13 mouse cellular contexts compared by ENCODE assay signal in genomic region chr12:9118576-9118975, GRCm38 (mm10).
"Had no signal": no experiment of that assay in that cellular context is flagged by ENCODE, and none has a peak within 500 bp of the region (broad histone marks: within the 10 kb centered on the region; RNA-seq: fewer than 3 reads in every experiment).

No protein-coding gene starts in this region.

- ATAC-seq: midbrain, embryonic 15.5 days had no signal

- H3K4me2 ChIP-seq: limb, embryonic 12.5 days; midbrain, embryonic 15.5 days; neural tube, embryonic 13.5 days had no signal

- H3K4me3 ChIP-seq: limb, embryonic 12.5 days; midbrain, embryonic 15.5 days; neural tube, embryonic 13.5 days had no signal

- H3K27me3 ChIP-seq: limb, embryonic 12.5 days; midbrain, embryonic 15.5 days; neural tube, embryonic 13.5 days had no signal

- H3K27ac ChIP-seq: limb, embryonic 12.5 days; liver, embryonic 14.5 days; midbrain, embryonic 15.5 days; neural tube, embryonic 13.5 days had no signal

- DNase-seq: kidney, adult 8-10 months; kidney, postnatal 36 days; layer of hippocampus, adult 9-11 months; layer of hippocampus, postnatal 36 days; lung, adult 18-20 months; right cerebral cortex, postnatal 4 days; spleen, adult 18-20 months; thymus, adult 18-20 months; thymus, postnatal 14 days had no signal

- H3K4me1 ChIP-seq: limb, embryonic 12.5 days; midbrain, embryonic 15.5 days; neural tube, embryonic 13.5 days had no signal

- H3K36me3 ChIP-seq: limb, embryonic 12.5 days; midbrain, embryonic 15.5 days; neural tube, embryonic 13.5 days had no signal

- H3K9ac ChIP-seq: limb, embryonic 12.5 days; liver, embryonic 14.5 days; midbrain, embryonic 15.5 days; neural tube, embryonic 13.5 days had no signal

- H3K9me3 ChIP-seq: midbrain, embryonic 15.5 days; neural tube, embryonic 13.5 days had no signal
